Mouse (Mus musculus) ES-Bruce4 (cell line): Measurements from ENCODE around the gene Trip13.

Source experiments
- CTCF ChIP-seq: IDR thresholded peaks from one replicate; pipeline ENCODE4 v1.8.1; 2011; ENCODE audit warnings: low read depth, low read length
- POLR2A ChIP-seq: IDR thresholded peaks from one replicate; pipeline ENCODE4 v1.8.1; 2011; ENCODE audit warnings: low read length; ENCODE audit not compliant: insufficient read depth

GRCm38 (mm10) chr13:73939101-73939500, 1.5 kb upstream of the Trip13 start:
- TF ChIP-seq POLR2A, result no peak
- TF ChIP-seq CTCF, result no peak
